Mouse (Mus musculus) layer of hippocampus, adult 2 months (tissue): Measurements from ENCODE around the gene Elk3. TPM values are rescaled to one million over a fixed set of nuclear protein-coding genes. Genes with fewer than 3 reads are reported as not detected.
"Not testable (repeated sequence)": the region's sequence is repeated elsewhere in the genome, so short reads cannot be mapped to it uniquely, and the experiment has no call there.

Source experiments
- DNase-seq, 2 experiments: peaks; one replicate each; pipeline ENCODE4 v3.0.0; 2022; ENCODE audit warnings: low spot score in 2 of 2
- H3K27ac ChIP-seq: fragments of 200-600 bp; 2 replicates; pipeline ENCODE4 v1.8.1; 2022
- H3K4me3 ChIP-seq: fragments of 200-600 bp; 2 replicates; pipeline ENCODE4 v1.8.1; 2022; ENCODE audit warnings: mild to moderate bottlenecking
- CTCF ChIP-seq: fragments of 200-600 bp; conservative IDR thresholded peaks from 2 replicates; pipeline ENCODE4 v1.8.1; 2022; ENCODE audit warnings: antibody characterized with exemption, mild to moderate bottlenecking, moderate library complexity
- long read RNA-seq, 2 experiments: library from polyadenylated mRNA; stranded (forward); transcript quantifications; one replicate each; pipeline ENCODE4 v2.0.0; 2021; ENCODE audit warnings: borderline mapping rate in 2 of 2
- total RNA-seq, 2 experiments: library from RNA; stranded (reverse); gene quantifications; 2 replicates each; pipeline ENCODE4 v1.2.3; 2021

The Elk3 gene
- 1 to 10 TPM; 8.9 to 9.7 TPM for total RNA-seq
- long read RNA-seq, experiment 1, full-length matches to known transcripts = 5 of 5 reads
- long read RNA-seq, experiment 1, partial matches to known transcripts = 0 of 5 reads
- long read RNA-seq, experiment 1, other reads (novel, unspliced or antisense) = 0 of 5 reads
- long read RNA-seq, experiment 2, full-length matches to known transcripts = 8 of 10 reads
- long read RNA-seq, experiment 2, partial matches to known transcripts = 1 of 10 reads
- long read RNA-seq, experiment 2, other reads (novel, unspliced or antisense) = 1 of 10 reads

DNA sequence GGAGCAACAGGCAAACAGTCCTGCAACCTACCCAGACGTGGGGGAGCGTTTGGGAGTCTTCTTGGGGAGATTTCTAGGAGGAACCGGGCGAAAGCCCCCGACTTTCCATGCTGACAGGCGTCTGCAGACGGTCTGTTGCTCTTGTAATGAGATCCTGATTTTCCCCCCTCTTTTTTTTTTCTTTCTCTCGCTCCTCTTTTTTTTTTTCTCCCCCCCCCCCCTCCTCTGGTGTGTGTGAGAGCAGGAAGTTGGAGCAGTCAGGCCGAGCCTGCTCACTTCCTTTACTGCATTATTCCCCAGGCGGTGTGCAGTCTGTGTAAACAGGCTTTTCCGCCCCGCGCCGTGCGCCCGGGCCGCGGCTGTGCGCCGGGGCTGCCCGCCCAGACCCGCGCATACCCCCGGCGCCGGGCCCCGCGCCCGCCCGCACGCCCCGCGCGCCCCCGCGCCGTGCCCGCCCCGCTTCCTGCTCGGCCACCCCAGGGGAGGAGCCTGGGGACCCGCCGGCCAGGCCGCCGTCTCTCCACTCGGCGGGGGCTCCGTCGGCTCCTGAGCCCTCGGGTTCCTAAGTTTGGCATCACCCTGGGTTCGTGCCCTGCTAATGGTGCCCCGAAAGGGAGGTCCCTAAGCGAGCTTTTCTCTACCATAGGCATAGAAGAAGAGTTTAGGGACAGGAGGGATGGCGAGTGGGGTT, at the start of gene Elk3:
Gene Elk3, minus strand, starts transcription at position 415 of the 691 bp plus-strand sequence.
- Histone ChIP-seq H3K27ac (peak within 1 kb of the TSS; percentile 88), H3K4me3 (peak within 1 kb of the TSS; percentile 75)
- no peak for DNase-seq
- no peak for TF ChIP-seq CTCF

DNA sequence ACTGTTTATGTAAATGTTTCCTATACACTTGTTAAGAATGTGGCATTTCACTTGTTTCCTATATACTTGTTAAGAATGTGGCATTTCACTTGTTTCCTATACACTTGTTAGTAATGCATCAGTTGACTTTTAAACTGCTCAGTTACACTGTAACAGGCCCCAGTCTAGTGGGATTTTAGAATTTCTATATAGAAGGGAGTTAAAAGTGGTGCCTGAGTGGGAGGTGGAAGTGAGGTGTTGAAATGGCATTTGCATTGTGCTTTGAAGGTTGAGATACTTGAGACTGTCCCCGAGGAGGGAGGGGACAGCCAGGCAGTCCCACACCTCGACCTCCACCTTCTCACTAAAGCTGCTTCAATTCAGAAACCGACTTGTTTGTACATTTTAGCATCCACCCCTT, 49.7 kb upstream of the Elk3 start:
- H3K4me3 ChIP-seq = no peak overlapping the region
- no peak for DNase-seq
- H3K27ac ChIP-seq = no peak overlapping the region
- TF ChIP-seq CTCF = no peak

DNA sequence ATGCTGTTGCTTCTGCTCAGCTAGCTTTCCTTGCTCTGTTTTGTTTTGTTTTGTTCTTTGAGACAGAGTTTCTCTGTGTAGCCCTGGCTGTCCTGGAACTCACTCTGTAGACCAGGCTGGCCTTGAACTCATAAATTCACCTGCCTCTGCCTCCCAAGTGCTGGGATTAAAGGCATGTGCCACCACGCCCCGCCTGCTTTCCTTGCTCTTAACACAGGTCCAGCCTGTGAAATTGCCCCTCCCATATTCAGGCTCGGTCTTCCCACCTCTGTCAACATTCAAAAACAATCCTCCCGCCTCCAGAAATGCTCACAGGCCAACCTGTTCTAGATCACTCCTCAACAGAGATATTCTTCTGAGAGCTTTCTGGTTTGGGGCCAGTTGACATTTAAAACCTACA, 49.3 kb upstream of the Elk3 start:
- not testable (repeated sequence) for DNase-seq, H3K27ac ChIP-seq, H3K4me3 ChIP-seq

DNA sequence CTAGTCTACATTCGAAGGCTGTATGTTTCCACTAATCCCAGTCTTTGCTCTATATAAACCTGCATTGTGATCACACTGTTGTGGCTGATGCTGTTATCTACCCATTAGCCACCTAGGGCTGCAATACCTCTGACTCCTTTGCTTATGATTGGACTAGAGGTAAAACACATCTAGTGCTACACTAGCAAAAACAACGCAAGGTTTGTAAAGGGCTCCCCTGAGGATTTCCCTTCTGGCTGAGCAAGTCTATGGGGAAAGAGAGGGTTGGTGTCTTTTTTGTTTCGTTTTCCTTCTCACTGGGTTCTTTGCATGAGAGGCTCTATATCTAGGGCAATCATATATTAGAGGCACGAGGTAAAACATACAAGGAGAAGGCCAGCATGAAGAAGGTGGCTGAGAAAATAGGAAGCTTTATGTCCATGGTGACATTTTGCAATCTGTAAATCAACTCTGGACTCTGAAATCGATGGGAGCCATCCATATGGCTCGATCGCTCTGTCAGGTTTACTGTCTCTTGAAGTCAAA, 48.5 kb upstream of the Elk3 start:
- TF ChIP-seq CTCF = no peak
- Histone ChIP-seq H3K4me3 (no peak overlapping the region), H3K27ac (no peak overlapping the region)
- no peak for DNase-seq

DNA sequence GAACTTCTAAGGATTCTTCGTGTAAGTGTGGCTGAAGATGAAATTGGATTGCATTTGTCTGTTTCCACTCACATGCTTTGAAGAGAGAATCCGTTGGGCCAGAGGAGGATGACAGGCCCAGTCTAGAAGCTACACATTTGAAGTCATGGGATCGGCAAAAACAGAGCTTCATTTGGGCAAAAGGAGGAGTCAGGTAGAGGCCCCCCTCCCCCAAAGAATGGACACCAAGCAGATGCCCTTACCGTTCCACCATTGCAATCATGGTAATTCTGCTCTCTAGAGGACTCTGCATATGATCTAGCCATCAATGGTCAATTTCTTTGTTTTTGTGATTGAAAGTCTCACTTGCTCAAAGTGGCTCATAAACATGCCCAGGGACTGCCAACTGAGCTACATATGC, 47.9 kb upstream of the Elk3 start:
- Histone ChIP-seq H3K27ac (no peak overlapping the region), H3K4me3 (no peak overlapping the region)
- no peak for TF ChIP-seq CTCF
- no peak for DNase-seq

DNA sequence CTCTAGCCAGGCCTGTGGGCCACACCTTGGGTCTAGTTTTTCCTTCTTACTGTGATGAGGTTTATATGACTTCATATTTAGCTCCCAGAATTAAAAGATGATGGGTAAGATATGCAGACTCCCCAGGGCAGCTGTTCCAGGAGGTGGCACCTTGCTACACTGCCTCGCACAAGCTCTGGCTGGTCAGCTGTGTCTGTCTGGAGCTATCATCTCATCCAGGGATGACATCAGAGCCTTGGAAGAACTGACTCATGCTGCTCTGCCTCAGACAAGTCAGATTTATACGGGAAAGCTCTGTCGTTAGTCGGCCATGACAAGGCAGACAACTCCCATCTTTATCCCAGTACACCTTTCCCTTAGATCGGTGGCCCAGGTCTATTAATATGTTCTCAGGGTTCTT, 46.2 kb upstream of the Elk3 start:
- TF ChIP-seq CTCF = no peak
- DNase-seq = no peak
- H3K4me3 ChIP-seq = no peak overlapping the region

DNA sequence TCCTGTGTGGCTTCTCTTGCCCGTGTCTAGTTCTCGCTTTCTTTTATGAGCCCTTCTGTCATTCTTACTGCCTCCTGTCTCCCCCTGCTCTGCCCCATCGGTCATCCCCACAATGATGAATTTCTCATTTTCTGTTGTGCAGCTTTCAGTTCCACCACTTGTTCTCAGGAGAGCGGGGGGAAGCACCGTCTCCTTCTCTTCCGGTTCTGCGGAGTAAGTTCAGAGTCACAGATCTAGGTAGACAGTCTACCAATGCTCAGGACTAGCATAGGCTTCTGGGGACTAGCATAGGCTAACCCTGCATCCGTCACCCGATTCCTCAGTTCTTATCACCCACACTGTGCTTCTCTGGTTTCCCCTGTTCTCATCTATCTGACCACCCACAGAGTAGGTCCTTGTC, 45.2 kb upstream of the Elk3 start:
- TF ChIP-seq CTCF = no peak
- no peak for DNase-seq
- H3K4me3 ChIP-seq = no peak overlapping the region
- H3K27ac ChIP-seq = no peak overlapping the region

More for the DNA sequence above, 46.2 kb upstream of the Elk3 start:
- no peak overlapping the region for H3K27ac ChIP-seq

DNA sequence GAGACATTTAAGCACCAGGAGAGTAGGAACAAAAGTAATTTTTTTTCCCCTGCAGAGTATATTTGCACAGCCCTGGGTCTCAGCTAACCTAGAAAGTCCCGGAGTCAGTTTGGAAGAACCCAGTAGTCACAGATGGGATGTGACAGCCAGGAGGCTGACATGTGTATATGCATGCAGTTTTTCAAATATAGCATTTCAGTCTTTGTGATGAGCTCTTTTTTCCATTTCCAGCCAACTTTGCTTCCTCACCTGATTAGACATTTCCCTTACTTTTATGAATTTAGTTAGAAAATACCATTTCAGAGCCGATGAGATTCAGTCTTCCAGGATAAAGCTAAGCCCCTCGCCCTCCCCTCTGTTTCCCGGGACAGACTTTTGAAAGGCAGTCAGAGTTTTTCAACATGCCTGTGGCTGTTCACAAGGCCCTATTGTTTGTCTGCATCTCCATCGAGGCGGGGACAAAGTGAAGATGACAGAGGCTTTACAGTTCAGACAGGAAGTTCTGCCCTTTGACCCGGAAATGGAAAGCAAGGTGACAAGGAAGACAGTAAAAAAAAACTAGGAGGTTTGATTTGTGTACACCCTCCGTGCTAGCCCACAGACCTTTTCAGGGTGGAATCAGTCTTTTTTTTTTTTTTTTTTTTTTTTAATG, 44.5 kb upstream of the Elk3 start:
- Histone ChIP-seq H3K4me3 (no peak overlapping the region), H3K27ac (no peak overlapping the region)
- no peak for DNase-seq
- TF ChIP-seq CTCF = no peak; the same call in 1 of the 2 replicates

DNA sequence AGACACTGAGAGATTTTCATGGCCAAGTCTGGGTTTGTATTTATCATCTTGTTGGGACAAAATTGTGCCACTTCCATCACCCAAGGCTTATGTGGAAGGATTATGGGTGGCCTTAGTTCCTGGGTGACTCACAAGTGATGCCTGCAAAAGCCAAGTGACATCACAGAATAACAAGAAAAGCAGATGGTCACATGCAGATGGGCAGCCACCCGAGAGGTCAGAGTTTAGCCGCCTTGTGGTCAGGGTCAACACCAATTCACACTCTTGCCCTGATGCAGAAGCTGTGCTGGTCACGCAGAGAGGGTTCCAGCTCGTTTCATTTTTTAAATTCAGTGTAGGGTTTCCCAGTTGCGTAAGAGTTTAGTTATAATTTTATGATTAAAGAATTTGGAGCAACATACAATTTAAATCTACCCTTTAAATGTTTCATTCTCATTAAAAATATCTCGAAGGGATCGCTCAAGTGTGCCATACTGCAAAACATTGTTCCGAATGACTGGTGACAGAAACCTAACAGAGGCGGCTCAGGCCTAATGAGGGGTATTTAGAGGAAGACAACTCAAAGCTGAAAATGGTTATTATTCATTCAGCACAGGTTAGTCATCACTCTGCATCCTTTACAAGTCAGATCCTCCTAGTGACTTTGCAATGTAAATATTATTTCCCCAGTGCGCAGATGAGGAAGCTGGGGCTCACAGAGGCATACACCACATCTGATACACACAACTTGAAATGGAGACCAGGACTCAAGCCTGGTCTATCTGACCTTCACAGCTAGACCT, 42.8 kb upstream of the Elk3 start:
- TF ChIP-seq CTCF = no peak

DNA sequence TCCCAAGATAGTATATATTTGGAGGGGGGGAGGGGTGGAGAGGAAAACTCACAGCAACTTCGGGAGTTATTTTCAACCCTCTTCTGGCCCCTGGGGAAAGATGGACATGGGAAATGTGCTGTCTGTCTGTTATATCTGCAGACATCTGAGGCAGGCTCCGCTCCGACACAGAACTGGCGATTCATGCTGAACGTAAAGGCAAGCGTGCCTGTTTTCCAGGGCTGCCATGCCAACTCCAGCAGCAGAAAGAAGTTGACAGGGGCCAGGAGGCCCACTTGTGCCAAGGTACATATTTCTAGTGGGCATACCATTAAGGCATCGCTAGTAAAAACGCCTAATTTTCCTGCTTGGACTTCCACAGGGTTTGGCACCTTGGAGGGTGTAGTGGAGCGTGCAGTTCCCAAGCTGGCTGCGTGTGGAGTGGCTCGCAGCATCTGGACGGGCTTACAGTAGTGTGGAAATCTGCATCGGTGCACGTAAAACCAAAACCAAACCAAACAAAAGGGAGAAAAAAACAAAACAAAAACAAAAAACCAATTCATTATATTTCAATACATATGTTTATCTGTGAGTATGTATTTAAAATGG, 37.1 kb upstream of the Elk3 start:
- no peak overlapping the region for H3K27ac ChIP-seq
- no peak for TF ChIP-seq CTCF
- H3K4me3 ChIP-seq = no peak overlapping the region
- no peak for DNase-seq

More for the DNA sequence above, 42.8 kb upstream of the Elk3 start:
- H3K27ac ChIP-seq = no peak overlapping the region
- H3K4me3 ChIP-seq = no peak overlapping the region
- no peak for DNase-seq

DNA sequence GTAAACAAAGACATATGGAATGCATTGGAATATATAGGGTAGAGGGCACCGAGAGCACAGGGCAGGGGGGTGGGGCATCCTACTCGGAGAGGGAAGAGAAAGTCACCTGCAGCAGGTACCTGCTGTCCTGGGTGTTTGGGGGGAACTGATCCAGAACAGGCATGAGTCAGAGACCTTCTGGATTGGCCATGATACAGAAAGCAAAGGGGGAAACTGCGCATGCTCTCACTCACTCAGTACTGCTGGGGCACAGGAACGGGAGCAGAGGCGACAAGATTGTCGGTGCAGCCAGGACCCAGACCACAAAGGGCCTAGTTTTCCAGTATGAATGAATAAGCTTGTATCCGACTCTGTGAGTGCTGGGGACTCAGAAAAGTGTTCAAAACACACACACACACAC, 36.5 kb upstream of the Elk3 start:
- no peak overlapping the region for H3K27ac ChIP-seq
- no peak overlapping the region for H3K4me3 ChIP-seq
- TF ChIP-seq CTCF = no peak
- no peak for DNase-seq

DNA sequence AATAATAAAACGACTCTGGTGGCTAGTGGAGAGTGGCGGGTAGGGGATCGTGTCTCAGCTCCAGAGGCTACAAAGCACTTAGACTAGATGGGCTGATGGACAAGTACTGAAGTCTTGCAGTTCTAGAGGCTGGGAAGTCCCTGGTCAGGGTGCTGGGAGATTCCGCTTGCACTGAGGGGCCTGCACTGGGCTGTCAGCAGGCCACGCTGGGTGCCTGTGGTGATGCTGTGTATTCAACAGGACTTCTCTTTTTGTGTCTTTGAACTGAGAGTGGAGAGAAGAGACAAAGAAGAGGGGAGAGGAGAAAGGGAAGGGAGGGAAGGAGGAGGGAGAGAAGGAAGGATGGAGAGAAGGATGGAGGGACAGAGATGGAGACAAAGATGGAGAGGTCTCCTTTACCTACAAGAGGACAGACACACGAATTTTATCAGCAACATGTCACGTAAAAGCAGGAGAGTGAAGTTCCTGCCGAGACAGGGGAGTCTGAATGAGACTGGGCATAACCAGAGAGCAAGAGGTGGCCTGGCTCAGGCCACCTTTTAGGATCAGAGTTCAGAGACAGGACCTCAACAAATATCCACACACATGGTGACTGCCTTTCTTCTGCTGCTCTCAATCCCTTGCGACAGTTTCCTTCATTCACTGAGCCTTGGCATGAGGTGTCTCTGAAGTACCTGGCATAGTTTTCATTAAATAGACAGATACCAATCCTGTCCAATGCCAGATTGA, 35.4 kb upstream of the Elk3 start:
- no peak for TF ChIP-seq CTCF
- Histone ChIP-seq H3K4me3 (no peak overlapping the region), H3K27ac (no peak overlapping the region)
- no peak for DNase-seq
